Mouse (Mus musculus) cortical plate, adult 2 months (tissue): Measurements from ENCODE around the gene Rsph9. TPM values are rescaled to one million over a fixed set of nuclear protein-coding genes. Genes with fewer than 3 reads are reported as not detected.

Experiments used
- H3K27ac ChIP-seq: fragments of 200-500 bp; 2 replicates; pipeline ENCODE4 v1.5.1; 2012; ENCODE audit warnings: low read length, control low read depth, inconsistent platforms; ENCODE audit not compliant: insufficient read depth
- H3K4me1 ChIP-seq: fragments of 200-500 bp; 2 replicates; pipeline ENCODE4 v1.6.1; 2011; ENCODE audit warnings: low read length; ENCODE audit not compliant: control insufficient read depth, insufficient read depth
- H3K4me3 ChIP-seq: fragments of 200-500 bp; 2 replicates; pipeline ENCODE4 v1.5.1; 2011; ENCODE audit warnings: mild to moderate bottlenecking, low read length, control low read depth; ENCODE audit not compliant: insufficient read depth
- CTCF ChIP-seq: fragments of 200-500 bp; IDR thresholded peaks from 2 replicates; pipeline ENCODE4 v1.5.1; 2011; ENCODE audit warnings: mild to moderate bottlenecking, control low read depth, low read length; ENCODE audit not compliant: insufficient read depth; ENCODE audit errors: extremely low read depth
- POLR2A ChIP-seq: fragments of 200-500 bp; IDR thresholded peaks from 2 replicates; pipeline ENCODE4 v1.6.1; 2011; ENCODE audit warnings: mild to moderate bottlenecking, low read length, control low read depth; ENCODE audit not compliant: insufficient read depth; ENCODE audit errors: extremely low read depth
- polyA plus RNA-seq: library from polyadenylated mRNA; depleted of rRNA; stranded (reverse); fragments of >200 nt; gene quantifications from 2 replicates; pipeline ENCODE4 v1.2.3, GENCODE M21; 2012

The Rsph9 gene
- polyA plus RNA-seq, 1 experiment: 29.9 TPM

- TF ChIP-seq POLR2A (no peak), CTCF (no peak)
- H3K27ac ChIP-seq: no peak overlapping the region
- peaks cover 2% of the 10 kb centered on the region; the same call in 1 of the 2 replicates for H3K4me1 ChIP-seq
- H3K4me3 ChIP-seq: no peak overlapping the region
These were observed 20.3 kb upstream of the Rsph9 start for GRCm38 (mm10) chr17:46164301-46164700.

GRCm38 (mm10) chr17:46162951-46163421 lies 19.0 kb upstream of the Rsph9 start:
- Histone ChIP-seq H3K4me3 (no peak overlapping the region), H3K27ac (no peak overlapping the region), H3K4me1 (peaks cover 2% of the 10 kb centered on the region; the same call in 1 of the 2 replicates)
- no peak for TF ChIP-seq POLR2A
- TF ChIP-seq CTCF: no peak

- H3K4me1 ChIP-seq: peaks cover 2% of the 10 kb centered on the region; the same call in 1 of the 2 replicates
- H3K27ac ChIP-seq: no peak overlapping the region
- H3K4me3 ChIP-seq: no peak overlapping the region
- no peak for TF ChIP-seq CTCF
- no peak for TF ChIP-seq POLR2A
These were observed 18.5 kb upstream of the Rsph9 start for GRCm38 (mm10) chr17:46162551-46162950.

GRCm38 (mm10) chr17:46161710-46162109 lies 17.7 kb upstream of the Rsph9 start:
- Histone ChIP-seq H3K4me3 (peak overlapping the region; percentile 46), H3K27ac (no peak overlapping the region), H3K4me1 (peaks cover 2% of the 10 kb centered on the region; the same call in 1 of the 2 replicates)
- TF ChIP-seq CTCF (no peak), POLR2A (no peak)

- no peak overlapping the region for H3K27ac ChIP-seq
- no peak for TF ChIP-seq POLR2A
- no peak for TF ChIP-seq CTCF
- peak overlapping the region; percentile 46 for H3K4me3 ChIP-seq
- peaks cover 2% of the 10 kb centered on the region; the same call in 1 of the 2 replicates for H3K4me1 ChIP-seq
These were observed 17.2 kb upstream of the Rsph9 start for GRCm38 (mm10) chr17:46161179-46161578.

GRCm38 (mm10) chr17:46160686-46161085 lies 16.7 kb upstream of the Rsph9 start, which contains the start of gene Gtpbp2:
Gene Gtpbp2 (plus strand): TSS chr17:46161032.
- TF ChIP-seq POLR2A: peak; percentile 95
- no peak for TF ChIP-seq CTCF
- H3K4me3 ChIP-seq: peak within 1 kb of the TSS; percentile 46
- peak within 1 kb of the TSS; percentile 79 for H3K27ac ChIP-seq
- H3K4me1 ChIP-seq: peaks cover 2% of the 10 kb centered on the region; the same call in 1 of the 2 replicates

- peak overlapping the region; percentile 79 for H3K27ac ChIP-seq
- no peak for TF ChIP-seq CTCF
- peak; percentile 58; the same call in 1 of the 2 replicates for TF ChIP-seq POLR2A
- peaks cover 2% of the 10 kb centered on the region; the same call in 1 of the 2 replicates for H3K4me1 ChIP-seq
- H3K4me3 ChIP-seq: peak overlapping the region; percentile 46
These were observed 16.2 kb upstream of the Rsph9 start for GRCm38 (mm10) chr17:46160090-46160662.

GRCm38 (mm10) chr17:46159236-46159635 lies 15.2 kb upstream of the Rsph9 start:
- Histone ChIP-seq H3K27ac (no peak overlapping the region), H3K4me1 (peaks cover 2% of the 10 kb centered on the region; the same call in 1 of the 2 replicates), H3K4me3 (no peak overlapping the region)
- no peak for TF ChIP-seq CTCF
- TF ChIP-seq POLR2A: no peak

- Histone ChIP-seq H3K27ac (no peak overlapping the region), H3K4me3 (no peak overlapping the region), H3K4me1 (peaks cover 2% of the 10 kb centered on the region; the same call in 1 of the 2 replicates)
- TF ChIP-seq POLR2A (no peak), CTCF (no peak)
These were observed 13.1 kb upstream of the Rsph9 start for GRCm38 (mm10) chr17:46157131-46157530.

GRCm38 (mm10) chr17:46156680-46157079 lies 12.7 kb upstream of the Rsph9 start:
- TF ChIP-seq CTCF (no peak), POLR2A (no peak)
- Histone ChIP-seq H3K27ac (no peak overlapping the region), H3K4me3 (no peak overlapping the region), H3K4me1 (peaks cover 2% of the 10 kb centered on the region; the same call in 1 of the 2 replicates)
